Mouse (Mus musculus) adrenal gland, postnatal 10 days (tissue): ENCODE measurements at regions not wholly inside any gene's neighbourhood (a gene's known extent, or its start where the extent isn't known, plus 50 kb on each side); places are given as distances from the start of the nearest gene placed in this dataset.
"Not testable (repeated sequence)": the region's sequence is repeated elsewhere in the genome, so short reads cannot be mapped to it uniquely, and the experiment has no call there.

Source experiments
- DNase-seq: peaks from one replicate; pipeline ENCODE4 v3.0.0; 2021; ENCODE audit warnings: mixed read lengths

- DNase-seq, result not testable (repeated sequence)
Measured at GRCm38 (mm10) chr10:55485396-55486025, 621.2 kb upstream of the Msl3l2 start.

GRCm38 (mm10) chr10:55522706-55523105, 584.0 kb upstream of the Msl3l2 start:
- no peak for DNase-seq

GRCm38 (mm10) chr10:55537410-55537809, 569.3 kb upstream of the Msl3l2 start:
- DNase-seq, result no peak

GRCm38 (mm10) chr10:55546441-55547430, 560.0 kb upstream of the Msl3l2 start:
- no peak for DNase-seq

GRCm38 (mm10) chr10:55564961-55565360, 541.8 kb upstream of the Msl3l2 start:
- no peak for DNase-seq

GRCm38 (mm10) chr10:55572689-55573088, 534.0 kb upstream of the Msl3l2 start:
- no peak for DNase-seq

GRCm38 (mm10) chr10:55591013-55591412, 515.7 kb upstream of the Msl3l2 start:
- DNase-seq, result peak; percentile 26

GRCm38 (mm10) chr10:55591896-55592295, 514.8 kb upstream of the Msl3l2 start:
- no peak for DNase-seq

- DNase-seq, result no peak
Measured at GRCm38 (mm10) chr10:55624566-55625287, 482.0 kb upstream of the Msl3l2 start.

GRCm38 (mm10) chr10:55641332-55641731, 465.4 kb upstream of the Msl3l2 start:
- no peak for DNase-seq
